Mouse (Mus musculus) lung, postnatal 14 days (tissue): ENCODE data around the gene Bri3.
"Not testable (repeated sequence)": the region's sequence is repeated elsewhere in the genome, so short reads cannot be mapped to it uniquely, and the experiment has no call there.

Source experiments
- DNase-seq: peaks from one replicate; pipeline ENCODE4 v3.0.0; 2021

The Bri3 gene

DNA sequence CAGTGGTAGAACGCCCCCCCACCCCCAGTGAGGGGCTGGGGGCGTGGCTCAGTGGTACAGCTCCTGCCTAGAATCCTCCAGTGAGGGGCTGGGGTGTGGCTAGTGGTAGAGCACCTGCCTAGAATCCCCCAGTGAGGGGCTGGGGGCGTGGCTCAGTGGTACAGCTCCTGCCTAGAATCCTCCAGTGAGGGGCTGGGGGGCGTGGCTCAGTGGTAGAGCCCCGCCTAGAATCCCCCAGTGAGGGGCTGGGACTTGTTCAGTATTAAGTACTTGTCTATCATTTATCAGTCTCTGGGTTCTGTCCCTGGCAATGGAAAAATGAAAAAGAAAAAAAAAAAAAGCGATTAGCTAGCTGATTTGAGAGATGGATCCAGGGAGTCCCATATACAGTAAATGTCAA, 122.3 kb downstream of the Bri3 start:
- DNase-seq, result not testable (repeated sequence)

DNA sequence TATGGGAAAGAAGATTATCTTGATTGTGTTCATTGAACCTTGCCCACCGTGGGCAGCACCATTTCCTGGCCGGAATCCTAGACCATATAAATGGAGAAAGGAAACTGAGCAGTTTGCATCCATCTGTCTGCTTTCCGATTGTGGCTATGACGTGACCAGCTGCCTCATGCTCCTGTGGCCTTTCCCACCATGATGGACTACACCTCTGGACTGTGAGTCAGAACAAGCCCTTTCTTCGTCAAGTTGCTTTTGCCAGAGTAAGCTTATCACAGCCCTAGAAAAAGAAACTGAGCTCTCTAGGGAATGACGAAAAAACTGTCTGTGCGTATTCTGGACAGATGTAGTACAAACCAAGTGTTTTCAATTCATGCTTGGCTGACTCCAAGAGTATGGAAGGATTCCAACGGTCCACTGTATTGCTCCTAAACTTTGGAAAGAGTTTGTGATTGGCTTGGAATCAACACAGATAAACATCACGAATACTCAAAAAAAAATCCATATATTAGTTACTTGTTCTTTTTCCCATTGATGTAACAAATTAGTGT, 124.5 kb downstream of the Bri3 start:
- DNase-seq, result no peak

DNA sequence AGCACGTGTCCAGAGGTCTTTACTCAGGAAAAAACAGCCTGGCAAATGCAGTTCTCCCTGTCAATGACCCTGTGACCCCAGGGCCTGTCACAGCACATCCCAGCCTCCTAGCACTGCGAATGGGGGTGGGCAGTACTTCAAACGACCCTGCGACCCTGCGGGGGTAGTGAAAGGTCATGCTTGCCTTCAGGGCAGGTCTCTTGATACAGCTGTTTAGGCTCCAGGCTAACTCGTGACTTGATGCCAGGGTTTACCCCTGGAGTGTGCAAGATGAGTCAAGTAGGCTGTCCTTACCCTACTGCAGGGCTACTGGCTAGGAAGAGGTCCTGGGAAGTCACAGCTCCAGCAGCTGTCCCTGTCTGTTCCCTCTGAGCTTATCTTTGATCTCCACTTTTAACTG, 126.7 kb downstream of the Bri3 start:
- no peak for DNase-seq

DNA sequence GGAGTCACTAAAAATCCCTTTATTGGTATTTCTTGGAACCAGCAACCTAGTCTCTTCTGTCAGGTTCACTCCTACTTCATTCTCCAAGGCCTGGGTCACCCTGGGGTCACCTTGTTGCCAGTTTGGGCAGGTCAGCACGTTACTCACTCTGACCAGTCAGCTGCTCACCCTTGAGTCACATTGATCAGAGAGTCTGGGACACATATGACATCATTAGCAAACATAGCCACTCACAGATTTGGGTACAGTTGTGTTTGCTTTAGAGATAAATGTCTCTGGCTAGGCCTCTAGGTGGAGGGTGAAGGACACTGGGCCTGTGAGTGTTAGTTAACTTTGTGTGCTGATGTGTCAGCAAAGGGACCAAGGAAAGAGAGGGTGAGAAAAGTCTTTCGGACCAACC, 127.9 kb downstream of the Bri3 start:
- no peak for DNase-seq

DNA sequence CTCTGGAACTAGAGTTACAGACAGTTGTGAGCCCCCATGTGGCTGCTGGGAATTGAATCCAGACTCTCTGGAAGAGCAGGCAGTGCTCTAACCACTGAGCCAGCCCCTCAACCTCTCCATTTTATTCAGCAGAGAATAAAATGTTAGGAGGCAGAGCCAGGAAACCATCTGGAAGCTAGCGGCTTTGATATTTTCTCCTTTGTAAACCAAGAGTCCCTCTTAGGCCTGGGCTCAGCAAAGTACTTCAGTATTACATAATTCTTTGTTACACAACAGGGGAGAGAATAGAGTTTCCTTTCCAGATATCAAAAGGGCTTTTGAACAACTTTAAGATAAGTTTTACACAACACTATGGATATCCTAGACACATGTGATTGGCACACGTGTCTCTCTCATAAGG, 128.6 kb downstream of the Bri3 start:
- peak; percentile 19 for DNase-seq

DNA sequence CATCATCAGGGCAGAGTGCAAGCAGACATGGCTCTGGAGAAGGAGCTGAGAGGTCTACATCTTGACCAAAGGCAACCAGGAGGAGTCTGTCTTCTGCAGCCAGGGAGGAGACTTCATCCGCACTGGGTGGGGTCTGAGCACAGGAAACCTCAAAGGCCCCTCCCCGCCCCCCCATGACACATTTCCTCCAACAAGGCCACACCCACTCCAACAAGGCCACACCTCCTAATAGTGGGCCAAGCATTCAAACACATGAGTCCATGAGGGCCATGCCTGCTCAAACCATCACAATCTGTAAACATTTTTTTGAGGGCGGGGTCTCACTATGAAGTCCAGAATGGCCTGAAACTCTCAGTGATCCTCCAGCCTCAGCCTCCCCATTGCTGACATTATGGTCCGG, 135.2 kb downstream of the Bri3 start:
- no peak for DNase-seq

DNA sequence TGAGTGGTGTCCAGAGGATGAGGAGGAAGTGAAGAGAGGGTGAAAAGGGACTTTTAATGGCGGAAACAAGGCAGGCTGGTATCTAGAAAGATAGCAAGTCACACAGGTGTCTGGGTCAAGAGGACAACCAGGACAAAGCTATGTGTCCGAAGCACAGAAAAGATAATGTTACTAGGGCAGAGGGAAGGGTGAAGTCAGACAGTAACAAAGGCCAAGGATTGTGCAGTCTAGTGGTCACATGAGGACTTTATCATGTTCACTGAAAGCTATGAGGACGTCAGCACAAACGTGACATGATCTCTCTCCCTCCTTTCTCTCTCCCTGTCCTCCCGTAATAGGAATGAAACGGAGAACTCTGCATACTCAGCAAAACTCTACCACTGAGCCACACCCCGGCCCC, 136.5 kb downstream of the Bri3 start:
- no peak for DNase-seq

DNA sequence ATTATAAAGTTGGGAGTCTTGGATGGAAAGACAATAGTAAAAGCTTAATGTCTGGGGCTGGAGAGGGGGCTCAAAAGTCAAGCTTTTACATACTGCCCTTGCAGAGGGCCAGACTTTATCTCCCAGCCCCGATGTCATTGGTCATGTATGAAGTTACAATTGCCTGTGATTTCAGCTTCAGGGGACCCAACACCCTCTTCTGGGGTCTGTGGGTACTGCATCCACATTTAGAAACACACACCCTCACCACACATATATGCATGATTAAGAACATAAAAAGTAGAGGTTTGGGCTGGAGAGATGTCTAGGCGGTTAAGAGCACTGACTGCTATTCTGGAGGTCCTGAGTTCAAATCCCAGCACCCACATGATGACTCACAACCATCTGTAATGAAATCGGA, 137.5 kb downstream of the Bri3 start:
- peak; percentile 38 for DNase-seq

DNA sequence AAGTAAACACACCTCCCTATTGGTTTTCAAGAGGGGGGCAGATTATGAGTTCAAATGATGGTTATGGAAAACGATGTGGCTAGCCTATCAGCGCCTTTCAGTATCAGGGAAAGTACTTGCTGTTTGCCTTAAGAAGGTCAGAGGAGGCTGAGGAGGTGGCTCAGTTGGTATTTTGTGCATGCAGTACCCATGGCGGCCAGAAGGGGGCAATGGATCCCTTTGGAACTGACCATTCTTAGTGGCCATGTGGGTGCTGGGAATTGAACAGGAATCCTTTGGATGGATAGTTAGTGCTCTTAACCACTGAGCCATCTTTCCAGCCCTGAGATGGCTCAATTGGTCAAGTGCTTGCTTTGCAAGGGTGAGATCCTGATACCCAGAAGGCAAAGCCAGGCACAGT, 139.7 kb downstream of the Bri3 start:
- no peak for DNase-seq

DNA sequence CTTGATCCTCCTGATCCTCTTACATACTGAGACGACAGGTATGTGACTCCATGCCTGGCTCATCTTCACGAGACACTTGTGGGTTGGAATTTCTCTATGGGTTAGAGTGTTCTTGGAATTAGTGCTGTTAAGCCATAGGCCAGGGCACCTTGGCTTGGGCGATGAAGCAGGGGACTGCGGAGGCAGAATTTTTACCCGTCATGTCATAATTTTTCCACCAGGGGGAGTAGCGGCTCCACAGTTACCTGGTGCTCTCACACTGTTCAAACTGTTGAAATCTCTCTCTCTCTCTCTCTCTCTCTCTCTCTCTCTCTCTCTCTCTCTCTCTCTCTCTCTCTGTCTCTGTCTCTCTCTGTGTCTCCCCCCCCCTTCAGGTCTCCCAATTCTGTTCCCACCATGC, 143.6 kb downstream of the Bri3 start:
- DNase-seq, result peak; percentile 54

DNA sequence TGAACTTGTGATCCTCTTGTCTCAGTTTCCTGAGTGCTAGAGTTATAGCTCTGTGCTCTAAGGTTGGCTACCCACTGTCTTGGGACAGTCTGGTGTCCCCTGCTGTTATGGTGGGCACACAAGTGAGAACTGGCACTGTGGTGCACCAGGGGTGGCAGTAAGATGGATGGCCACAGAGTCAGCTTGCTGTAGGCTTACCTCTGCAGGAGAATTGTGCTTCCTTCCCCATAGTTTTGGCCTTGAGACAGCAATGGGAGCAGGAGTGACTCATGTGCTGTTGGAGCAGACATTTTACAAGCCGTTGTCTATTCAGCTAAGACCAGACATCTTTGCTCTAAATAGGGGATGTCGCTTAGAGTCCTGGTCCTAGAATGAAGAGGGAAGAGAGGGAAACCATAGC, 149.9 kb downstream of the Bri3 start:
- no peak for DNase-seq

DNA sequence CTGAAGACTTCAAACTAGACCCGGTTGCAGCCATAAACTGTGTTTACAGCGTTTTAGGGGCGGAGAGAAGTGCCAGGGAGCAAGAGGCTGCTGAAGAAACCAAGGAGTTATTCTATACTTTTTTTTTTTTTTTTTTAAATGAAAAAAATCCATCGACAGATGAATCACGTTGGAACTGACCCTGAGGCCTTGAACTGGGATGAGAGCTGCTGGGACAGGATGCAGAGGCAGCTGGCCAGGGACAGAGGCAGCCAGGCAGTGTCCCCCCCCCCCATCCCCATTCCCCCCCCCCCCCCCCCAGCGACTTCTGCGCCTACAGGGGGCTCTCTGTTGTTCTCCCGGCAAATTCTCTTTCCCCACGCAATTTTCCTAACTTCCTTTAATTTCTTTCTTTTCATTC, 153.3 kb downstream of the Bri3 start:
- no peak for DNase-seq

DNA sequence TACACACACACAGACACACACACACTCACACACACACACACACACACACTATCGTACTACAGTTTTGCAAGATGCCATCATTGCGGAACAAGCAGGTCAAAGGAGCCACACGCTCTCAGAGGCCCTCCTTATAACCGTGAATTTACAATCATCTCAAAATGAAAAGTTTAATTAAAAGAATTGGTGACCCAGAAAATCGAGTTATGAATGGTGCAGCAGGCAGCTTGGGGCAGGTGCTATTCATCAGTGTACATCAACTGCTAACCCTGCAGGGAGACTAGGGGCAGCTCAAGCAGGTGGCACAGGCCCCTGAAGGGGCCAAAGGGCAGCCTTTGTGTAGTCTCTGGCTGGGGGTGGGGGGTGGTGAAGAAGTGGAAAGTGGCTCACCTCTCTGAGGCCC, 156.6 kb downstream of the Bri3 start:
- DNase-seq, result no peak

DNA sequence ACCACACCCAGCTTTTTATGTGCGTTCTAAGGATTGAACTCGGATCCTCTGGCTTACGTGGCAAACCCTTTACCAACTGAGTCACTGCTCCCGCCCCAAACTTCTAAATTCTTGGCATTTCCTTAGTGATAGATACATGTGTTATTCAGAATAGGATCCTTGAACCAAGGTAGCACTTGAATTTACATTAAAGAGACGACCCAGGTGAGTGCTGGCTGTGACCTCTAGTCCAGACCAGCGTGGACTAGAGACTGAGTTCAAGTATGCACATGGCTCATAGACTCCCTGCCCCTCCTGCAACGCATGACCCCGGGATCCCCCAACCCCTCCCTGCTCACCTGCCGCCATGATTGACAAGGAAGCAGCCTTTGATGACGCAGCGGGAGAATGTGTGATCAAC, 162.0 kb downstream of the Bri3 start:
- DNase-seq, result no peak

DNA sequence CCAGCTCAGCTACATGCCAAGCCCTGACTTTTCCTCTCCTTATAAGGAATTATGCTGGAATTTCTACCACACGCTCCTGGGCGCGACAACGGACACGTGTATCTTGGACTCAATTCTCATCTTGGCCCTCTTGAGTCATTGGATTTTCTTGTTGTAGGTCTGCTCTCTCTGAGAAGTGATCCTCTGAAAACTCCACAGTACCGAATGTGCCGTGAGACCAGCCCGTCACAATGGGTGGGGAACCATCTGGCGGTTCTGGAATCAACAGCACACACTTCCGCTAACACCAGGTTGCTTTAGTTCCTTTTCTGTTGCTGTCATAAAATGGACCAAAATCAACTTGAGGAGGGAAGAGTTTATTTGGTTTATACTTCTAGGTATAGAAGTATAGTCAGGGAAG, 166.4 kb downstream of the Bri3 start:
- DNase-seq, result no peak

DNA sequence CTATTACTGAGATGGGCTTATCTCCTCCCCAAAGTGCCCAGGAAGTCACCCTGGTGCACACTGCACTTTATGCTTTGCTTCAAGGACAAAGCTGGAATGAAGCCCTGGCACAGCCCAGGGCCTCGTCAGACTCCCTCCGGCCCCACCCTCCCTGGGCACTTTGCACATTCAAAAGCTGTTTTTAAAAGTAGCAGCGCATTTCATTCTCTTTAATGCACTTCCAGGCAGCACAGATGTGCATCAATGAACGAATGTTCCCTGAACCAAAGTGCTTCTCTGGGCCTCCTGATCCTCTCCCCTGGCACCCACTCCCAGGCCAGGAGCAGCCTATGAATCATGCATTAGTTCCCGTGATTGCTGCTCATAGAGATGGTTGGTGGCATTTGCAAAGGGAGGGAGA, 167.5 kb downstream of the Bri3 start:
- DNase-seq, result no peak

DNA sequence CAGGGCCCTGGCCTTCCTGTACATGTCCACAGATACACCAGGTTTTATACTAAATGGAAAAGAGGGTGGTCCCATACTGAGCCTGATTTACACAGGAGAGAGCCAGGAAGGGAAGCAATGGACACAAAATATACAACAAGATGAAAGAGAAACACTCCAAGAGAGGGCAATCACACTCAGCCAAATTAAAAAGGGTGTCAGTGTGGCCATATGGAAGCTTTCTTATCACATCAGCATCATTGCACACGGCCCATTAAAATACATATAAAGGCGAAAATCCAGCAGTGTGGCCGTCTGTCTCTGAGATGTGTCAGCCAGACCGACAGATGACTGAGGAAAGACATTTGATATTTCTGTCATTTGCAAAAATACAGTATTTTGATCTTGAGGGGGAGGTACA, 168.5 kb downstream of the Bri3 start:
- DNase-seq, result no peak

DNA sequence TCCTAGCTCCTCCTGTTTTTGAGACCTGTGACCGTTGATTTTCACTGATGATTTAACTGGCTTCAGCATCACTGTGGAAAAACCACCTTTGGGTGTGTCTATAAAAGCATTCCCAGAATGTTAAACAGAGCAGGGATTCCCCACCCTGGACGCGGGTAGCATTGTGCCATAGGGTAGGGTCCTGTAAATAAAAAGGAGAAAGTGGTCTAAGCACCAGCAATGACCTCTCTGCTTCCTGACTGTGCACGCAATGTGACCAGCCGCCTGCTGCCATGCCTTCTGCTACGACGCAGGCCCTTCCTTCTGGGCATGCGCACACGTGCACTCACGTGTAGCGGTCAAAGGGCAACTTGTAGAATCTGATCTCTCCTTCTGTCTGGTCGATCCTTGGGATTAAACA, 174.2 kb downstream of the Bri3 start:
- DNase-seq, result no peak

DNA sequence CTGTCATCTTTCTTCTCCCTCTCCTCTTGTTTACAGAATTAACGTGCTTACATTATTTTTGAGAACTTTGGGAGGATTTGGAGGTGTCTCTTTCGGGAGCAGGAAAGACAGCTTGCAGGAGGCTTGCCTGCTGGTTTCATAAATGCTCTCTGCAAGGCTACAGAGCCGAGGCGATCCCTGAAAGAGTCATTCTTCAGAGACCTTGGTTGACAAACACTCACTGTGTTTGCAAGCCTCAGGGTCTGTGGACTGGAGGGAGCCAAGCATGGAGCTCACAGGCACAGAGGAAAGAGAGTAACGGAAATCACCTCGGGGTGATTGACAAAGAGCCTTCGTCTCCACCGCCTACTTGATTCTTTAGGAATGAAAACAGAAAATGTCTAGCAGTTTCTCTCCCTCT, 175.8 kb downstream of the Bri3 start:
- no peak for DNase-seq

DNA sequence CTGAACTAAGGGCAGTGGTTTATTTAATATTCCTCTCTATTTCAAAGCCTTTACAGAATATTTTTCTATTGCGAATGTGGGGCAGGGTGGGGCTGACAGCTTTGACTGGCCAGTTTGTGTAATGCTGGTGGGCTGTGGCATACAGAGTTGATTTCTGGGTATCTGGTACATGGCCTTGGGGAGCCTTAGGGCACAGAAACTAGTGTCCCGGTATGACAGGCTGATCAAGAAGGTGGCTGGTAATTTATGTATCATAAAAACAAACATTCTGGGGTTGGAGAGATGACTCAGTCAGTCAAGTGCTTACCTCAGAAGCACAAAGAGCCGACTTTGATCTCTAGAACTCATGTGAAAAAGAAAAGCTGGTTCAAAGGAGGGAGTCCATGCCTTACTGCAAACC, 182.5 kb downstream of the Bri3 start:
- DNase-seq, result no peak

DNA sequence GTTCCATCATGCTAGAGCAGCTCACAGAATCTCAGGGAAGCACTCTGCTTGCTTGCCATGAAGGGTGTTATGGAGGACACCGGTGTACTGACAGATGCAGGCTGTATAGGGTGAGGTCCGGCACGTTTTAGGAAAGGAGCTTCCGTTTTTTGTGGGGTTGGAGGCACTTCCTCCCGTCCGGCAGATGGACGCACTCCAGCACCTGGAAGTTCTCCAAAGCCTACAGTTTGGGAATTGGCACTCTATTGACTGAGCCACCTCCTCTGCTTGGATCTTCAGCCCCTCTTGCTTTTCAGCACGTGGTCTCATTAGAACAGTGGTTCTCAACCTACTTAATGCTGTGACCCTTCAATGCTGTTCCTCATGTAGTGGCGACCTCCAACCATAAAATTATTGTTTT, 183.6 kb downstream of the Bri3 start:
- no peak for DNase-seq

DNA sequence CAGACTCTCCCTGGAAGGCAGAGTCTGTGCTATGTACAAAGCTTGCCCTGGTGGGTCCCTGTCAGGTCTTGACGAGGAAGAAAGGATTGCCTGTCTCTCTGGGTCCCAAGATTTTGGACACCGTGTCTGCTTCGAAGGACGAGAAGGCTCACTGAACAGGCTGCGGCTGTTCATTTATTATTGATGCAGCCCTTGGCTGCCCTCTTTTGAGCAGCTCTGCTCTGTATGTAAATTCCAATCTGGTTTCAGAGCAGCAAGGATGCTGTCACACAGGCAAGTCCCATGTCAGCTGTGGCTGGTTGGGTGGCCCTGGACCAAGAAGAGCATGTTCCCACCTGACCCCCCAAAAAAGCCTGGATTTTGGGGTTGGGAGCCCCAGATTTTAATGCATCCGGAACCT, 187.2 kb downstream of the Bri3 start:
- no peak for DNase-seq

DNA sequence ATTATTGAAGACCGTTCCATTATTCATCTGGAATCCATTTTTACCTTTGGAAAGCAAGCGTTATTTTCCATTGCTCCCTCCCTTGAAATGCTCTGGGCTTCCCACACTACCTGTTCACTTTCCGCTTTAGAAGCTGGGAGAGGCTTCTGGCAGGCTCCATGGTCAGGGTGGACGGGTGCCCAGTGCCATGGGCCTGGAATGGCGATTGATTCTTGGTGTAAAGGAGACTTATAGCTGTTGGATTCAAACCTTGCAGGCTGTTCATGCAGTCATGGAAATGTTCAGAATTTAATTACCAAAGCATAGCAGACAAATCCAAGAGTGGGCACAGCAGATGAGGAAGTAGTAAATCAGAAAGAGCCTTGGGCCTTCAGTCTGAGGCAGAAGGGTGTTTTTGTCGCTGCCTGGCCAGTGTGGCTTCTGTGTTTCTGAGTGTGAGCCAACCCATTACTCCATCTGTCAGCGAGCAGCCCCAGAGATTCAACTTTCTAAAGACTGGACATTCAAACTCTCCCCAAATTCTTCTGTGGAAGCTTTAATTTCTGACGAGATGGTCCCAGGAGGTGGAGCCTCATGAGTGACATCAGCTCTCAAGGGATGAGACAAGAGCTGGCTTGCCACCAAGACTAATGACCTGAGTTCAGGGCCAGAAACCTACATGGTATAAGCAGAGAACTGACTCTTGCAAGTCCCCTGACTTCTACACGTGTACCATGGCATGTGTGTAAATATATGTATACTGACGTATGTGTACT, 195.2 kb downstream of the Bri3 start:
- DNase-seq, result no peak

DNA sequence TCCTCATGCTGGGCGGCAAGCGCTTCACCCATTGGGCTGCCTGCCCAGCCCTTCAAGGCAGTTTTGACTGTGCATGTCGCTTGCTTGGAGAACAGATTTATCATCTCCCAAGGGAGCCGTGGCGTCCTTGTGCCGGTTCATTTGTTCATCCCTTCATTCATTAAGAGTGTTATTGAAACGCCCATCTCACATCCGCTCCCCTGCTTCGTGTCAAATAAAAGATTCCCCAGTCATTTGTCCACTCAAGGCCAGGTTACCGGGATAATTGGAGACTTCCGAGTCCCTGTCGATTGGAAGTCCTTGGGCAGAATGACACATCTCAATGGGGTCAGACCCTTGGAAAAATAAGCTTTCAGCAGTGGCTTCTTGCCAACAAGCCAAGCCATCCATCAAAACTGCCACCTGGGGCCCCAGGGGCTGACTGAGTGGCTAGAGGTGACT, 197.6 kb downstream of the Bri3 start:
- DNase-seq, result no peak
